ENCODE assay signal across 20 mouse cellular contexts in genomic region chr3:28380224-28380623, GRCm38 (mm10).
DNase-seq lines count a peak whose midpoint lies in the region; ATAC-seq lines count a peak whose summit lies in the region.
"Had no signal": no experiment of that assay in that cellular context is flagged by ENCODE, and none has a peak within 500 bp of the region (broad histone marks: within the 10 kb centered on the region; RNA-seq: fewer than 3 reads in every experiment).

No protein-coding gene starts in this region.

- no peaks in the 10 kb centered on the region for H3K9me3 ChIP-seq in midbrain, embryonic 11.5 days (ENCODE audit: control insufficient read depth, low read length)
- no peaks in the 10 kb centered on the region for H3K9me3 ChIP-seq in midbrain, embryonic 10.5 days (replicated peaks)
- no peaks in the 10 kb centered on the region for H3K9me3 ChIP-seq in hindbrain, embryonic 11.5 days (ENCODE audit: control insufficient read depth, low read length)
- H3K9me3 ChIP-seq in midbrain, embryonic 13.5 days = no peaks in the 10 kb centered on the region
- no peaks in the 10 kb centered on the region for H3K9me3 ChIP-seq in forebrain, embryonic 11.5 days (ENCODE audit: control insufficient read depth, low read length)
- H3K9me3 ChIP-seq: forebrain, embryonic 10.5 days; neural tube, embryonic 15.5 days had no signal

- no peak for DNase-seq in midbrain, embryonic 11.5 days (ENCODE audit: low spot score, missing footprints)
- no peak for DNase-seq in midbrain, embryonic 10.5 days (ENCODE audit: low spot score)
- DNase-seq in hindbrain, embryonic 11.5 days (ENCODE audit: low spot score) = peak; percentile 45
- peak; percentile 73 for DNase-seq in retina, postnatal 1 day
- no peak for DNase-seq in forebrain, embryonic 11.5 days (ENCODE audit: low spot score)
- no peak for DNase-seq in layer of hippocampus, postnatal 10 days (ENCODE audit: low spot score in 2 of 2)
- DNase-seq: adrenal gland, postnatal 14 days; cerebellum, adult 8-10 months; cerebellum, postnatal 36 days; gastrocnemius, postnatal 10 days; kidney, adult 11 months; kidney, postnatal 4 days; layer of hippocampus, adult 9-11 months; right cerebral cortex, postnatal 25 days had no signal

- H3K9ac ChIP-seq in midbrain, embryonic 11.5 days (ENCODE audit: low read length) = no peak overlapping the region
- H3K9ac ChIP-seq in hindbrain, embryonic 11.5 days (ENCODE audit: low read depth, low read length) = no peak overlapping the region
- H3K9ac ChIP-seq in midbrain, embryonic 13.5 days (replicated peaks) = no peak overlapping the region
- H3K9ac ChIP-seq in forebrain, embryonic 11.5 days (ENCODE audit: low read length) = no peak overlapping the region
- H3K9ac ChIP-seq: neural tube, embryonic 15.5 days had no signal

- ATAC-seq in midbrain, embryonic 11.5 days (ENCODE audit: low FRiP score) = peak; percentile 52; the same call in 1 of the 2 replicates
- ATAC-seq in hindbrain, embryonic 11.5 days (ENCODE audit: low FRiP score) = peak; percentile 64
- peak; percentile 72 for ATAC-seq in midbrain, embryonic 13.5 days
- no peak for ATAC-seq in megakaryocyte progenitor cell, adult 5-6 weeks (replicated peaks; ENCODE audit: poor library complexity)
- no peak for ATAC-seq in forebrain, embryonic 11.5 days (replicated peaks; ENCODE audit: low FRiP score)
- ATAC-seq: lung, postnatal 0 days had no signal

- H3K4me2 ChIP-seq in midbrain, embryonic 11.5 days = no peak overlapping the region
- no peak overlapping the region for H3K4me2 ChIP-seq in hindbrain, embryonic 11.5 days (replicated peaks; ENCODE audit: low read depth, low read length)
- no peak overlapping the region for H3K4me2 ChIP-seq in midbrain, embryonic 13.5 days (replicated peaks)
- no peak overlapping the region for H3K4me2 ChIP-seq in forebrain, embryonic 11.5 days (ENCODE audit: low read depth, low read length, severe bottlenecking)
- H3K4me2 ChIP-seq: neural tube, embryonic 15.5 days had no signal

- 62% methylated on average over 2 of the region's 2 CpGs for WGBS in midbrain, embryonic 11.5 days
- 63% methylated on average over 2 of the region's 2 CpGs for WGBS in midbrain, embryonic 10.5 days
- 44% methylated on average over 2 of the region's 2 CpGs for WGBS in hindbrain, embryonic 11.5 days
- WGBS in midbrain, embryonic 13.5 days = 31% methylated on average over 2 of the region's 2 CpGs
- WGBS in forebrain, embryonic 11.5 days = 40% methylated on average over 2 of the region's 2 CpGs

- no peaks in the 10 kb centered on the region for H3K27me3 ChIP-seq in midbrain, embryonic 11.5 days (ENCODE audit: control insufficient read depth, insufficient read depth, low read length)
- no peaks in the 10 kb centered on the region for H3K27me3 ChIP-seq in midbrain, embryonic 10.5 days (ENCODE audit: low read depth, poor library complexity, severe bottlenecking)
- no peaks in the 10 kb centered on the region for H3K27me3 ChIP-seq in hindbrain, embryonic 11.5 days (ENCODE audit: control insufficient read depth, insufficient read depth, low read length)
- H3K27me3 ChIP-seq in midbrain, embryonic 13.5 days = no peaks in the 10 kb centered on the region
- H3K27me3 ChIP-seq in forebrain, embryonic 11.5 days (ENCODE audit: control insufficient read depth, insufficient read depth, low read length) = no peaks in the 10 kb centered on the region
- H3K27me3 ChIP-seq: neural tube, embryonic 15.5 days had no signal

- H3K36me3 ChIP-seq in midbrain, embryonic 11.5 days (ENCODE audit: control insufficient read depth, insufficient read depth, low read length) = no peaks in the 10 kb centered on the region
- H3K36me3 ChIP-seq in midbrain, embryonic 10.5 days = no peaks in the 10 kb centered on the region
- H3K36me3 ChIP-seq in hindbrain, embryonic 11.5 days (ENCODE audit: control insufficient read depth, insufficient read depth, low read length) = no peaks in the 10 kb centered on the region
- no peaks in the 10 kb centered on the region for H3K36me3 ChIP-seq in midbrain, embryonic 13.5 days
- no peaks in the 10 kb centered on the region for H3K36me3 ChIP-seq in forebrain, embryonic 11.5 days (ENCODE audit: control insufficient read depth, insufficient read depth, low read length)
- H3K36me3 ChIP-seq: forebrain, embryonic 10.5 days; neural tube, embryonic 15.5 days had no signal

- peaks cover 3% of the 10 kb centered on the region; the same call in 1 of the 2 replicates for H3K4me1 ChIP-seq in midbrain, embryonic 11.5 days (ENCODE audit: control insufficient read depth, insufficient read depth, low read length)
- H3K4me1 ChIP-seq in midbrain, embryonic 10.5 days = peaks cover 18% of the 10 kb centered on the region
- no peaks in the 10 kb centered on the region for H3K4me1 ChIP-seq in hindbrain, embryonic 11.5 days (replicated peaks; ENCODE audit: control insufficient read depth, insufficient read depth, low read length)
- H3K4me1 ChIP-seq in midbrain, embryonic 13.5 days (replicated peaks) = peaks cover 48% of the 10 kb centered on the region
- no peaks in the 10 kb centered on the region for H3K4me1 ChIP-seq in forebrain, embryonic 11.5 days (replicated peaks; ENCODE audit: control insufficient read depth, insufficient read depth, low read length)

- no peak overlapping the region for H3K27ac ChIP-seq in midbrain, embryonic 11.5 days (ENCODE audit: low read depth, low read length)
- H3K27ac ChIP-seq in midbrain, embryonic 10.5 days (replicated peaks) = no peak overlapping the region
- H3K27ac ChIP-seq in hindbrain, embryonic 11.5 days (ENCODE audit: low read depth, low read length) = no peak overlapping the region
- no peak overlapping the region for H3K27ac ChIP-seq in midbrain, embryonic 13.5 days
- no peak overlapping the region for H3K27ac ChIP-seq in forebrain, embryonic 11.5 days (ENCODE audit: low read depth, low read length)
- H3K27ac ChIP-seq: forebrain, embryonic 10.5 days; macrophage; neural tube, embryonic 15.5 days had no signal

- H3K4me3 ChIP-seq in midbrain, embryonic 11.5 days (ENCODE audit: low read depth, low read length) = no peak overlapping the region
- H3K4me3 ChIP-seq in midbrain, embryonic 10.5 days = no peak overlapping the region
- no peak overlapping the region for H3K4me3 ChIP-seq in hindbrain, embryonic 11.5 days (ENCODE audit: low read depth, low read length)
- H3K4me3 ChIP-seq in midbrain, embryonic 13.5 days (replicated peaks) = no peak overlapping the region
- no peak overlapping the region for H3K4me3 ChIP-seq in forebrain, embryonic 11.5 days (ENCODE audit: low read depth, low read length)
- H3K4me3 ChIP-seq: forebrain, embryonic 10.5 days; neural tube, embryonic 15.5 days had no signal

Comparison
In these comparisons a context has a peak if more than half of its experiments do, and no peak if none do; other contexts are left out.
1. ATAC-seq: peak in midbrain, embryonic 11.5 days (single experiment), hindbrain, embryonic 11.5 days (single experiment) and midbrain, embryonic 13.5 days (single experiment); none in megakaryocyte progenitor cell, adult 5-6 weeks (single experiment) and forebrain, embryonic 11.5 days (single experiment).
2. DNase-seq: peak in hindbrain, embryonic 11.5 days (single experiment) and retina, postnatal 1 day (single experiment); none in midbrain, embryonic 11.5 days (single experiment), midbrain, embryonic 10.5 days (single experiment), forebrain, embryonic 11.5 days (single experiment) and layer of hippocampus, postnatal 10 days (0 of 2).